Mouse (Mus musculus): Measurements from ENCODE around the gene Gm9999. TPM values are rescaled to one million over a fixed set of nuclear protein-coding genes. Genes with fewer than 3 reads are reported as not detected.

Gene Gm9999
- polyA plus RNA-seq, 1 experiment from 2014 or later: not detected

DNA sequence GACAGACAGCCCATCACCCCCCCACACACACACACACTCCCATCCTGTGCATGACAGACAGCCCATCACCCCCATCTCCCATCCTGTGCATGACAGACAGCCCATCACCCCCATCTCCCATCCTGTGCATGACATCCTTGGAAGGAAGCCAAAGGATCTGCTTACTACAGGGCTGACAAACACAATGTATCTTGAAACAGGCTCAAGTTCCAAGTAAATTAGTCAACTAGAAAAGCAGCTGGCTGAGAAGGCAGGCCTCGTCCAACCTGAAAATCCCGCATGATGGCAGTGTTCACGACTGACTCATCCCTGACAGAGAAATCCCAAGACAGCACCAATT is 17.2 kb downstream of the Gm9999 start:
- no peaks in the 10 kb centered on the region for H3K9me3 ChIP-seq (replicated peaks)
- peaks cover 96% of the 10 kb centered on the region for H3K4me1 ChIP-seq (replicated peaks)
- H3K4me3 ChIP-seq (replicated peaks): no peak overlapping the region
- WGBS (ENCODE audit: insufficient replicate concordance): 80% methylated on average over 3 of the region's 3 CpGs
- no peak overlapping the region for H3K9ac ChIP-seq
- H3K27me3 ChIP-seq: no peaks in the 10 kb centered on the region
- H3K4me2 ChIP-seq: no peak overlapping the region
- H3K27ac ChIP-seq: no peak overlapping the region
- no peak for DNase-seq
- peaks cover 34% of the 10 kb centered on the region for H3K36me3 ChIP-seq
- no peak for ATAC-seq (ENCODE audit: low read depth)

DNA sequence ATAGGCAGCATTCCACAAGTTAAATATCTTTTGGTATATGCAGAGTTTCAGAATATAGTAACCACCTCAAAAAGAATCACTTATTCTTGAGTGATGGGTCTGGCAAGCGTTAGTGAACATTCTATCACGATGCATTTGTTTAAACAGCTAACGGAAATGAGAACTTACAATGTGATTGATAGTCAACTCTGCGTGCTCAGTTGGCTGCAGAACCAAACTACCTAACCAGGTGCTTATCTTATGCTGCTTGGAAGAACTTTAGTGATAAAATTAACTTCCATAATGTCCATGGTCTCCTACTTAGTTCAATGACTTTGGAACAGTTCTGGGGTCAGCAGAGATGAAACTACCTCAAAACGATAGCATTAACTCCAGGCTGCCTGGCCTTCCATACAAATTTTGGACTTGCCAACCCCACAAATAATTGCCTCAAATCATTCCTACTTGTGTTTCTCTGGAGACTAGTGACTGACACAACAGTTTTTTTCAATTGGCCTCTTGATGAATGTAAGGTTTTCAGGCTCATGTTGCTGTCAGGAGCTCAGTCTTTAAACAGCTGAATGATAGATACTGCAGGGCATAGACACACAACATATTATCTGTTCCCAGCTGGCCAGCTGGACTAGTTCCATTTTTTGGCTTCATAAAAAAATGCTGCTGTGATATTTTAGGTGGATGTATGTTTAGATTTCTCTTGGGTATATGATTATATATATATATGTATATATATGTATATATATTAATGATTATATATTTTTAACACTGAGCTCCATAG is 17.9 kb downstream of the Gm9999 start:
- ATAC-seq (ENCODE audit: low read depth) (no peak), DNase-seq (no peak)
- no peaks in the 10 kb centered on the region for H3K27me3 ChIP-seq
- no peak overlapping the region; the same call in 1 of the 2 replicates for H3K27ac ChIP-seq
- peaks cover 94% of the 10 kb centered on the region for H3K4me1 ChIP-seq (replicated peaks)
- no peak overlapping the region for H3K4me3 ChIP-seq (replicated peaks)
- 35% methylated on average over 5 of the region's 5 CpGs for WGBS (ENCODE audit: insufficient replicate concordance)
- H3K9ac ChIP-seq: no peak overlapping the region
- H3K4me2 ChIP-seq: 0 out of 2 replicates have a peak overlapping the region, but pooled peaks have one; percentile 17
- no peaks in the 10 kb centered on the region for H3K9me3 ChIP-seq (replicated peaks)
- peaks cover 27% of the 10 kb centered on the region for H3K36me3 ChIP-seq

DNA sequence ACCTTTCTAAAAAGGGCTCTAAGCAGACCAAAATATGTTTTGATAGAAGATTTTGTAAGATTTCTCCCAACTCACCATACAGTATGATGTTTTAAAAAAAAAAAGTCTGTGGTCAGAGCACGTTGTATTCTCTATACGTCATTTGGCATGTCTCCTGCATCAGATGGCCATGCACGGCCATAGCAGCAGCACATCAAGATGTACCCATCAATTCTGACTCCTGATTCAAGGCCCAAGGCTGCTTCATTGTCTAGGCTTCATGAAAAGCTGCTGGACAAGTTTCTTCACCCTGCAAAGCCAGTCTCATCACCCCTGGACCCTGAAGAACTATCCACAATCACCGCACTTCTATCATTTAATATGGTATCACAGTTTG is 18.5 kb downstream of the Gm9999 start:
- Histone ChIP-seq H3K4me3 (replicated peaks) (no peak overlapping the region), H3K4me2 (no peak overlapping the region), H3K27ac (no peak overlapping the region), H3K36me3 (peaks cover 26% of the 10 kb centered on the region), H3K9ac (no peak overlapping the region), H3K27me3 (no peaks in the 10 kb centered on the region), H3K9me3 (replicated peaks) (no peaks in the 10 kb centered on the region), H3K4me1 (replicated peaks) (peaks cover 94% of the 10 kb centered on the region)
- DNase-seq (no peak), ATAC-seq (ENCODE audit: low read depth) (no peak)
- WGBS (ENCODE audit: insufficient replicate concordance): 78% methylated on average over 4 of the region's 4 CpGs

DNA sequence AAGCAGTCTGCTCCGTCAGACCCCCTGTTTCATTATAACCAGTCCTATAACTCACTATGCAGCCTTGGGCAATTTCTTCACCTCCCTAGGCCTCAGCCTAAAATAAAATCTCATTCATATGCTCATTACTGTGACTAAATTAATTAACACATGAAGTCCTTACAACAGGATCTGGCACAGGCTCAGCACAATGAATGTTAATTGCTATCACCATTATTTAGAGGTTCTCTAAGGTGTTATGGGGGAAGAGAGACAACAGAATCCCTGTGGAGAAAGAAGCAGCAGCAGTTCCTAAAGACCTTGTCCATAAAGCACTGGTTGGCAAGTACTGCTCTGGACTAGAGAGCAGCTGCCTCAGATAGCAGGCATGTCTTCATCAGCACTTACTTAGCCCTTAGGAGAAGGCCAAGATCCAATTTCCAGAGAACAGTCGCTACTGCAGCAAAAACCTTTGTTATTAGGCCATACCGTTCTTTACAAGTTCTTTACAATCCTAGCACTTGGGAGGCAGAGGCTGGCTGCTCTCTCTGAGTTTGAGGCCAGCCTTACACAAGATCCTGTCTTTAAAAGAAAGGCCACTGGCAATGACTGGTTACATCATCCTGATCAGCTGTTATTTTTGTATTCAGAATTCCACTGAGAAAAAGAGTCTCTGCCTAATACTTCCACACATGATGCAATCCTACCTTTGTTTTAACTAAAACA is 20.2 kb downstream of the Gm9999 start:
- no peak for ATAC-seq (ENCODE audit: low read depth)
- WGBS (ENCODE audit: insufficient replicate concordance): 82% methylated on average over 3 of the region's 3 CpGs
- peaks cover 83% of the 10 kb centered on the region for H3K4me1 ChIP-seq (replicated peaks)

DNA sequence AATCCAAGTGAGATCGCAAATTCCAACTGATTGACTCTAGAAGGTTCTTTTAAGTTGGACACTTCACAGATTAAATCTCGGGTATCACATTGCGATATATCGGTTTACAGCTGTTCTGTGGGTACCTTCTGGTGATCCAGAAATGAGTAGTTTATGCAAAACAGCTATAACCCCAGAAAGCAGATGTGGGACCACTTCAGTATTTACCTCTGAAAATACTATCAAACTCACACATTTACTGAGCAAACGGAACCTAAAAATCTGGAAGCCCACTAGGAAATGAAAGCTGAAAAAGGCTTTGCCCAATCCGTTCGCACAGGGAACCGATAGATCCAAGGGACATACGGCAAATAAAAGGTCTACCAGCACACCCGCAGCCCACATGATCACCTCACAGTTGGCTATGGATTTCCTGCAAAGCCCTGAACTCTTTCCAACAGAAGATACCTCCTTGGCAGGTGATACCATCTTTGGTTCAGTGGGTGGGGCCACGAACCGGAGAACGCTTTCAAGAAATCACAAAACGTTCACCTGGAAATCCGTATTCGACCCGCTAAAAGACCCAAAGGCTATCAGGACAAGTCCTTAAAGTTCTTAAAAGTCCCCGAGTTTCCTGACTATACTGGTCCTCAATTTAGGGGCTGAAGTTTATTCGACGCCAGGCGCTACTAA is 23.9 kb downstream of the Gm9999 start:
- Histone ChIP-seq H3K4me2 (peak overlapping the region; percentile 85), H3K36me3 (no peaks in the 10 kb centered on the region), H3K4me3 (replicated peaks) (peak overlapping the region; percentile 85), H3K9ac (peak overlapping the region; percentile 84), H3K27ac (peak overlapping the region; percentile 93), H3K9me3 (replicated peaks) (no peaks in the 10 kb centered on the region), H3K4me1 (replicated peaks) (peaks cover 64% of the 10 kb centered on the region), H3K27me3 (no peaks in the 10 kb centered on the region)
- 16% methylated on average over 21 of the region's 21 CpGs for WGBS (ENCODE audit: insufficient replicate concordance)
- ATAC-seq (ENCODE audit: low read depth) (no peak), DNase-seq (peak; percentile 22)

More for the DNA sequence above, 20.2 kb downstream of the Gm9999 start:
- Histone ChIP-seq H3K9ac (no peak overlapping the region), H3K36me3 (peaks cover 9% of the 10 kb centered on the region), H3K4me3 (replicated peaks) (no peak overlapping the region), H3K27ac (peak overlapping the region; percentile 9; the same call in 1 of the 2 replicates), H3K27me3 (no peaks in the 10 kb centered on the region), H3K9me3 (replicated peaks) (no peaks in the 10 kb centered on the region), H3K4me2 (no peak overlapping the region)
- DNase-seq: no peak

DNA sequence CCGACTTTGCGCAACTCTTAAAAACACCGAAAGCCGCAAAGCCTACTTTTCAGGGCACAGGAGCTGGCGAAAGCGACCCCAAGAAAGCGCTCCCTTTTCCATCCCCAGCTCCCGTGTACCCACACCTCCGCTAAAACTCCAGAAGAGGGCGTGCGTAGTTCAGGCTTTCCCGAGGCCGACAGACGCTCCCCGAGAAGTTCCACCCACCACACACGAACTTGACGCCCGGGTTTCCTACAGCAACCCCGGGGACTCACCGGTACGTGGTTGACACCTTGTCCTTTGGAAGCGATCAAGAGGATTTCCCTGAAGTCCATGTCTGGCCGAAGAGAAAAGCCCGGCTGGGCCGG is 24.4 kb downstream of the Gm9999 start:
- H3K36me3 ChIP-seq: no peaks in the 10 kb centered on the region
- ATAC-seq (ENCODE audit: low read depth): peak; percentile 72
- peak overlapping the region; percentile 84 for H3K9ac ChIP-seq
- H3K4me2 ChIP-seq: peak overlapping the region; percentile 85
- under 1% methylated on average over 25 of the region's 25 CpGs for WGBS (ENCODE audit: insufficient replicate concordance)
- peak overlapping the region; percentile 85 for H3K4me3 ChIP-seq (replicated peaks)
- H3K27ac ChIP-seq: peak overlapping the region; percentile 93
- H3K9me3 ChIP-seq (replicated peaks): no peaks in the 10 kb centered on the region
- H3K4me1 ChIP-seq (replicated peaks): peaks cover 64% of the 10 kb centered on the region
- no peak for DNase-seq
- no peaks in the 10 kb centered on the region for H3K27me3 ChIP-seq

DNA sequence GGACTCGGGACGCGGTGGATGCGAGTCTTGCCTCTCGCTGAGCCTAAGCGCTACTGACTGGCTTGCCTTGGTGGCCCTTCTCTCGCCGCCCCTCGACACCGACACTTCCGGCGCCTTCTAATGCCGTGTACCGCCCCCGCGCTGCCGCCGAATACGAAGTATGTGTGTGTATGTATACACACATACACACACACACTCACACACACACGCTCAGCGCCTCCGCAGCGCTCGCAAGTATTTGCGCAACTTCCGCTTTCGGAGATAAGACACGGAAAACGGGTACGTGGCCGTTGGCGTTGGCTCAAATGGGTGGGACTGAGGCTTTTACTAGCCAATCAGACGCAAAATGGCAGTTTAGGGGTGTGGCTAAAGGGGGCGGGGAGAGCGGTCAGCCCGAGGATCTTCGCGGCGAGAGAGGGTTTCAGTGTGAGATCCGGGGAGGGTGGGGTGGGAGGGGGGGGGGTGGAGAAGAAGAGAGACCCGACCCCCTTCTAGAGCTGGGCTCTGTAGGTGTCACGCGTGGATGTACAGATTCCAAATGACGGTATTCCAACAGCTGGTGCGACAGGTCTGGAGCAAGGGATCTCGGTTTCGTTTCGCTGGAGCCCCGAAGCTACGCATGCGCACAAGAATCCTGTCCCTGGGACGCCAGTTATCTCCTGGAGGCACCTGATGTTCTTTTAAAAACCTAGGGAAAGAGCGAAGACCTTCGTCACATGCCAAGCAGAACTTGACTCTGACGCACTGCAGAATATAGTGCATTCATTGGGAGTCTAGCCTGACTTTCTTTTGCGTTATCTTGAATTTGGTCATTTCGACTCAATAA is 25.0 kb downstream of the Gm9999 start, which contains the start of gene Spty2d1:
Gene Spty2d1 (minus strand): TSS at position 244 of the 826 bp plus-strand sequence.
- Histone ChIP-seq H3K4me1 (replicated peaks) (peaks cover 64% of the 10 kb centered on the region), H3K9ac (peak within 1 kb of the TSS; percentile 84), H3K36me3 (no peaks in the 10 kb centered on the region), H3K9me3 (replicated peaks) (no peaks in the 10 kb centered on the region), H3K4me3 (replicated peaks) (peak within 1 kb of the TSS; percentile 85), H3K4me2 (peak within 1 kb of the TSS; percentile 92), H3K27ac (peak within 1 kb of the TSS; percentile 93), H3K27me3 (no peaks in the 10 kb centered on the region)
- under 1% methylated on average over 57 of the region's 57 CpGs for WGBS (ENCODE audit: insufficient replicate concordance)
- peak; percentile 91 for ATAC-seq (ENCODE audit: low read depth)
- peak; percentile 97 for DNase-seq

DNA sequence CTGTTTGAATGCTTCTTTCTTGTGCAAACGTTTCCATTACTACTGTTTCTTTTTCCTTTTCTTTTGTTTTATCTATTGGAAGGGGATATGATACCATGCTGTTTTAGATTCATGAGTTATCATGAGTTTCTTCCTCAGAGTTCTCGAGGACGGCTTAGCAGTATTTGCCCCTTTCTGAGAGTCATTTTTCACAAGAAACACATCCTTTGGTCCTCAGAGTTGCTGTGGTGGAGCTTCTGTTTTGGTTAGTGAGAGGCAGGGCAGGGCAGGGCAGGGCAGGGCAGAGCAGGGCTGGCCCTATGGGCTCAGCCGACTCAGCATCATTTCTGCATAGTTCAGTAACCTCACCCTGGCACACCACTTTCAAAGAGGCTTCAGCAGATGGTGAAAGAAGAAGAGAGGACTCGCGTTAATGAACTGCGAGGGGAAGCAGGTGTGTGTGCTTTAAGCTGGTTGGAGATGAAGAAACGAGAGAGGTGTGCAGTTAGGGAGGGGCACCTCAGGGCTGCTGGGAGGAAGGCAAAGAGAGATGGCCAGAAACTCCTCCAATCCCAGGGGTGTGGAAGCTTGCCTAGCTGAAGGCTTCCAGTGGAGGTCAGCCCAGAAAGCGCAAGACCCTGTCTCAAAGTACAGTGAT is 29.9 kb downstream of the Gm9999 start:
- WGBS (ENCODE audit: insufficient replicate concordance): 27% methylated on average over 9 of the region's 9 CpGs
- Histone ChIP-seq H3K4me3 (replicated peaks) (no peak overlapping the region), H3K4me2 (peak overlapping the region; percentile 26), H3K4me1 (replicated peaks) (peaks cover 63% of the 10 kb centered on the region), H3K36me3 (no peaks in the 10 kb centered on the region), H3K9ac (no peak overlapping the region), H3K27me3 (no peaks in the 10 kb centered on the region), H3K9me3 (replicated peaks) (no peaks in the 10 kb centered on the region), H3K27ac (peak overlapping the region; percentile 30)
- ATAC-seq (ENCODE audit: low read depth) (no peak), DNase-seq (peak; percentile 17)

DNA sequence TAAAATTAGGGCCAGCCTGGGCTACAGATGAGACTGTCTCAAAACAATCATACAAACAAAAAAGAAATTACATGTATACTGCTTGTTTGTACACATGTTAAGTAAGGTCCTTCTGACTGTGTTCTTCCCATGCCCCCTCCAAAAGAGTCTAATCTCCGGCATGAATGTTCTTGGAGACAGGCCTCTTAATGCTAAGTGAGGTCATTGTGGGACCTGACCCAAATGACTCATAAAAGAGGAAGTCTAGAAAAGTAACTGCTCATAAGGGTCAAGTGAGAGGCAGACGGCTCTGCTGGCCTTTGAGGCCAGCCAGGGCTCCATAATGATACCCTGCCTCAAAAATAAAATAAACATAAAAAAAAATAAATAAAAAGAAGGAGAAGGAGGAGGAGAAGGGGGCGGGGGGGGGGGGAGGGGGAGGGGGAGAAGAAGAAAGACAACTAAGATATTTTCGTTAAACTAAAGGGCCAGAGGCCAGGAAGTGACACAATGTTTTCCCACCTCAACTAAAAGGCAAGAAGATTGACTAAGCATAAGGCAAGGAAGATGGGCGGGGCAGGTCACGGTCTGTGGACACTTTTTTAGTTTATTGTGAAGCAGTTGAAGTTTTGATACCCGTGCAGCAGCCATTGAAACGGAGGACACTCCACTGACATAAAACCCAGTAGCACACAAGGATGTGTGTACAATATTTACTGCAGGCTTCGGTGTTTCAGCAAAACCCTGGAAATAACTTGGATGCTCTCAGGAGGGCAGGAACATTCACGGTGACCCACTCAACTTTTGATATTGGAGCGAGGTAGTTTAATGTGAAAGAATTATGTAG is 31.4 kb downstream of the Gm9999 start:
- Histone ChIP-seq H3K9me3 (replicated peaks) (no peaks in the 10 kb centered on the region), H3K27me3 (no peaks in the 10 kb centered on the region), H3K4me2 (peak overlapping the region; percentile 54), H3K9ac (peak overlapping the region; percentile 53), H3K27ac (peak overlapping the region; percentile 93), H3K4me1 (replicated peaks) (peaks cover 54% of the 10 kb centered on the region), H3K4me3 (replicated peaks) (peak overlapping the region; percentile 10; the same call in 1 of the 2 replicates), H3K36me3 (no peaks in the 10 kb centered on the region)
- WGBS (ENCODE audit: insufficient replicate concordance): 36% methylated on average over 10 of the region's 11 CpGs
- DNase-seq: peak; percentile 15
- no peak for ATAC-seq (ENCODE audit: low read depth)
